Mouse (Mus musculus) heart, embryonic 12.5 days (tissue): Measurements from ENCODE around the gene Gpc1. TPM values are rescaled to one million over a fixed set of nuclear protein-coding genes. Genes with fewer than 3 reads are reported as not detected.

Experiments
- ATAC-seq: fragments of 200-750 bp; cut with Nextera tagmentation; 2 replicates; pipeline ENCODE4 v1.8.0; 2017; ENCODE audit warnings: moderate TSS enrichment, moderate library complexity; ENCODE audit not compliant: insufficient number of reproducible peaks, low FRiP score
- H3K27ac ChIP-seq: fragments of 300-500 bp; sonication (generic); 2 replicates; pipeline ENCODE4 v1.5.1; 2016; ENCODE audit warnings: mild to moderate bottlenecking, moderate library complexity; ENCODE audit not compliant: poor library complexity, severe bottlenecking
- H3K27me3 ChIP-seq: fragments of 300-500 bp; sonication (generic); replicated peaks from 2 replicates; pipeline ENCODE4 v1.6.1; 2016; ENCODE audit warnings: mild to moderate bottlenecking, moderate library complexity
- H3K36me3 ChIP-seq: fragments of 300-500 bp; sonication (generic); 2 replicates; pipeline ENCODE4 v1.6.1; 2016; ENCODE audit warnings: mild to moderate bottlenecking, moderate library complexity
- H3K4me1 ChIP-seq: fragments of 300-500 bp; sonication (generic); replicated peaks from 2 replicates; pipeline ENCODE4 v1.6.1; 2016; ENCODE audit warnings: mild to moderate bottlenecking
- H3K4me2 ChIP-seq: fragments of 300-500 bp; sonication (generic); 2 replicates; pipeline ENCODE4 v1.6.1; 2016; ENCODE audit warnings: mild to moderate bottlenecking, moderate library complexity
- H3K4me3 ChIP-seq: fragments of 300-500 bp; sonication (generic); 2 replicates; pipeline ENCODE4 v1.5.1; 2016; ENCODE audit warnings: mild to moderate bottlenecking
- H3K9ac ChIP-seq: fragments of 300-500 bp; sonication (generic); 2 replicates; pipeline ENCODE4 v1.6.1; 2016; ENCODE audit warnings: mild to moderate bottlenecking, moderate library complexity
- H3K9me3 ChIP-seq: fragments of 300-500 bp; sonication (generic); replicated peaks from 2 replicates; pipeline ENCODE4 v1.6.1; 2016; ENCODE audit warnings: mild to moderate bottlenecking, moderate library complexity
- WGBS: fragments of 180-500 bp; shearing (Covaris S2); methylation state at CpG from one replicate; pipeline ENCODE4 v1.1.7; 2016; 5-methylcytosine and 5-hydroxymethylcytosine counted together
- polyA plus RNA-seq: library from polyadenylated mRNA; unstranded; fragments of >200 nt; fragmentation: Nextera tagmentation; extraction: Ambion mirVana; gene quantifications from 2 replicates; pipeline ENCODE4 v1.2.1, GENCODE M21; 2016

Gene Gpc1
- polyA plus RNA-seq, 1 experiment from 2014 or later, result 70.3 TPM

DNA sequence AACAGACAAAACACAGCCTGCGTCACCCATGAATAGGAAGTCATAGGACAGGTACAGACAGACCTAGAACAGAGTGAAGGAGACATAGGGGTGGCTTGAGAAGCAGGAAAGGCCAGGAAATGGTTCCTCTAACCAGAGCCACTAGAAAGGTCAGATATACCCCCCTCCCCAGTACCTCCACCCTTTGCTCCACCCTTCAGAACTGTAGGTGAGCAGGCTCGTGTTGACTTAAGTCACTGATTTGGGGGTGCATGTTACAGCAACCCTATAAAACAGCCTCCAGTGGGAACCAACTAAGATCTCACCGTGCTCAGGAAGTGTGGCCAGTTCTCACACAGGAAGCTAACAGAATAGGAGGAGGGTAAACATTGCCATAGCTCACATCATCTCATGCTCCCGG is 28.1 kb upstream of the Gpc1 start:
- H3K27ac ChIP-seq, result no peak overlapping the region
- 73% methylated on average over 4 of the region's 4 CpGs for WGBS
- no peak overlapping the region for H3K9ac ChIP-seq
- no peaks in the 10 kb centered on the region for H3K36me3 ChIP-seq
- no peak overlapping the region for H3K4me2 ChIP-seq
- no peaks in the 10 kb centered on the region for H3K4me1 ChIP-seq
- no peak overlapping the region for H3K4me3 ChIP-seq
- ATAC-seq, result no peak
- no peaks in the 10 kb centered on the region for H3K9me3 ChIP-seq
- peaks cover 14% of the 10 kb centered on the region; the same call in 1 of the 2 replicates for H3K27me3 ChIP-seq

- Histone ChIP-seq H3K4me1 (no peaks in the 10 kb centered on the region), H3K9me3 (peaks cover 5% of the 10 kb centered on the region), H3K27ac (no peak overlapping the region), H3K4me3 (no peak overlapping the region), H3K9ac (no peak overlapping the region), H3K4me2 (no peak overlapping the region), H3K36me3 (no peaks in the 10 kb centered on the region), H3K27me3 (peaks cover 14% of the 10 kb centered on the region; the same call in 1 of the 2 replicates)
- no peak for ATAC-seq
- 58% methylated on average over 5 of the region's 5 CpGs for WGBS
These were observed 26.3 kb upstream of the Gpc1 start for GRCm38 (mm10) chr1:92805181-92805580.

GRCm38 (mm10) chr1:92805836-92806235 is 25.6 kb upstream of the Gpc1 start:
- H3K27me3 ChIP-seq, result peaks cover 12% of the 10 kb centered on the region; the same call in 1 of the 2 replicates
- H3K27ac ChIP-seq, result no peak overlapping the region
- no peak overlapping the region for H3K4me3 ChIP-seq
- no peak overlapping the region for H3K4me2 ChIP-seq
- no peak for ATAC-seq
- H3K9me3 ChIP-seq, result peaks cover 5% of the 10 kb centered on the region
- no peak overlapping the region for H3K9ac ChIP-seq
- H3K4me1 ChIP-seq, result no peaks in the 10 kb centered on the region
- WGBS, result 57% methylated on average over 2 of the region's 2 CpGs
- H3K36me3 ChIP-seq, result no peaks in the 10 kb centered on the region

GRCm38 (mm10) chr1:92806720-92807119 is 24.7 kb upstream of the Gpc1 start:
- Histone ChIP-seq H3K27me3 (0 out of 2 replicates have a peak, but pooled peaks cover 5% of the 10 kb centered on the region), H3K27ac (no peak overlapping the region), H3K9me3 (peaks cover 5% of the 10 kb centered on the region), H3K4me1 (no peaks in the 10 kb centered on the region), H3K4me2 (no peak overlapping the region), H3K4me3 (no peak overlapping the region), H3K36me3 (no peaks in the 10 kb centered on the region), H3K9ac (no peak overlapping the region)
- 73% methylated on average over 3 of the region's 3 CpGs for WGBS
- no peak for ATAC-seq

DNA sequence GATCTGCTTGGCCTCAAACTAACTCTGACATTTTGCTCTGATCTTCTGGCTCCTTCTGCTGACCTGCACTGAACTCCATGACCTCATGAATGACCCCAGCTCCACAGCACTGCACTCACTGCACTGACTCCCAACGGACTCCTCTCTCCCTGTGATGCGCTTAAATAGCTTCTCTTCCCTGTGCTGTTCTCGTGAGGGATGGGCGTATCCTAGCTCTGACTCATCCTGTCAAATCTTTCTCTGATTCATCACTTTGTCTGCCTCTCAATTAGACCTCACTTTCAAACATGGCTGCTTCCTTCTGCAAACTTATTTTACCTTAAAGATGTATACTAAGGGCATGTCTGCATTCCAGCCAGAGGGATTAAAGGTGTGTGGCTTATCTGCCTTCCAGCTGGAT is 21.8 kb upstream of the Gpc1 start:
- Histone ChIP-seq H3K27me3 (0 out of 2 replicates have a peak, but pooled peaks cover 10% of the 10 kb centered on the region), H3K9ac (no peak overlapping the region), H3K4me2 (no peak overlapping the region), H3K4me1 (no peaks in the 10 kb centered on the region), H3K9me3 (peaks cover 5% of the 10 kb centered on the region), H3K36me3 (no peaks in the 10 kb centered on the region), H3K4me3 (no peak overlapping the region), H3K27ac (no peak overlapping the region)
- 71% methylated on average over 4 of the region's 4 CpGs for WGBS
- ATAC-seq, result no peak

DNA sequence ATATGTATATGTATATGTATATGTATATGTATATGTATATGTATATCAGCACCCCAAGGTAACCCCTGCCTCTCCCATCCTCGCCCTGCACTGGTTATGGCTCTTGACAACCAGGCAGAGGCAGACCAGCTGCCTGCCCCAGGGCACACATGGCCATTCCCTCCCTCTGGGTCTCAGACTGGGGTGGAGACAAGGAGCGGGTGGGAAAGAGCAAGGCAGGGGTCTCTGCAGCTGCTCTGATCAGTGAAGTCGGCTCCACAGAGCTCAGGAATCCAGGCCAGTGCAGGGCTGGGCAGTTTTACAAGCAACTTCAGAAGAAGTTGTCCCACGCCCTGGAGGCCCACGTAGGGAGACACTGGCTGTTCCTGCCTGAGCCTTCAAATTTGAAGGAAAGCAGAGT is 17.1 kb upstream of the Gpc1 start:
- Histone ChIP-seq H3K9ac (no peak overlapping the region), H3K27ac (no peak overlapping the region), H3K4me1 (no peaks in the 10 kb centered on the region), H3K36me3 (no peaks in the 10 kb centered on the region), H3K9me3 (peaks cover 4% of the 10 kb centered on the region), H3K4me2 (no peak overlapping the region), H3K4me3 (no peak overlapping the region), H3K27me3 (0 out of 2 replicates have a peak, but pooled peaks cover 5% of the 10 kb centered on the region)
- WGBS, result 50% methylated on average over 5 of the region's 5 CpGs
- no peak for ATAC-seq

DNA sequence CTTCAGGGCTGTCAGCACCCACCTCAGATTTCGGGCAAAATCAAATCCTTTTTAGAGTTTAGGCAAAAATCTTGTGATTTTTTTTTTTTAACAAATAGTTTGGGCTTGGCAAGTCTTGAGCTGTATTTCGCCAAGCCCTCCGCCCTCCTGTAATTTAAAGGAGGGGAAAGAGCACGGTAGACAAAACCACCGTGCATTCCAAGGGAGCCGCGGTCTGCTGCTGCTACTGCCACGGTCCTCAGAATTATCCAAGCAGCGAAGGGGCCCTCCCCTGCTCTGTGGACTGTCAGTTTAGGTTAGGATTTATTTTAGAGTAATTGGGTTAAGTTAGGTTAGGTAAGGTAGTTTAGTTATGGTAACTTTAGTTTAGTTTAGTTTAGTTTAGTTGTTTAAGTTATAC is 16.3 kb upstream of the Gpc1 start:
- WGBS, result 78% methylated on average over 9 of the region's 9 CpGs

DNA sequence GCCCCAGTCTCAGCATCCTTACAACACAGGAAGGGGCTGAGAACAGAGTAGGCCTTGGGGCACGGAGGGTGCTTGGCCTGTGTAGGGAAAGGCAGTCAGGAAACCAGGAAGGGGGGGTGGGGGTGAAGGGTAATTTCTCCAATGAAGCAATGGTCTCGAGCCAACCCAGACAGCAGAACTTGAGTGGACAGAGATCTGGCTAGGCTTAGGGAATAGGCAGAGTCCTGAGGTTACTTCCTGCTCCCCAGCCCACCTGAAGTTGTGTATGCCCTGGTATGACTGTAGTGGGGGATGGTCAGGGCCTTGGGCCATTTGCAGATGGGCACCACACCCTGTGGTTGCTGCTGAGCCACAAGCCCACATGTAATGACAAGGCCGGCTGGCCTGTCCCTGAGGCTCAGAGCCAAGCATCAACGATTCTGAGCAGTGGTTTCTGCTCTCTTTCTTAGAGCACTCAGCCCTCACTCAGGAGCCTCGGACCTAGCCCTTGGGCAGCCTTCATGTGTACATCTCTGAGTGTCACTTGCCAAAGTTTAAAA is 15.6 kb upstream of the Gpc1 start:
- WGBS, result 81% methylated on average over 5 of the region's 5 CpGs
- H3K36me3 ChIP-seq, result no peaks in the 10 kb centered on the region
- no peaks in the 10 kb centered on the region for H3K9me3 ChIP-seq
- H3K27me3 ChIP-seq, result 0 out of 2 replicates have a peak, but pooled peaks cover 5% of the 10 kb centered on the region
- H3K4me1 ChIP-seq, result no peaks in the 10 kb centered on the region
- no peak for ATAC-seq
- H3K27ac ChIP-seq, result no peak overlapping the region
- H3K9ac ChIP-seq, result no peak overlapping the region
- no peak overlapping the region for H3K4me2 ChIP-seq
- no peak overlapping the region for H3K4me3 ChIP-seq

More for the DNA sequence above, 16.3 kb upstream of the Gpc1 start:
- no peaks in the 10 kb centered on the region for H3K9me3 ChIP-seq
- H3K9ac ChIP-seq, result no peak overlapping the region
- H3K4me3 ChIP-seq, result no peak overlapping the region
- 0 out of 2 replicates have a peak, but pooled peaks cover 5% of the 10 kb centered on the region for H3K27me3 ChIP-seq
- ATAC-seq, result no peak
- no peak overlapping the region for H3K4me2 ChIP-seq
- no peaks in the 10 kb centered on the region for H3K36me3 ChIP-seq
- H3K27ac ChIP-seq, result no peak overlapping the region
- no peaks in the 10 kb centered on the region for H3K4me1 ChIP-seq

DNA sequence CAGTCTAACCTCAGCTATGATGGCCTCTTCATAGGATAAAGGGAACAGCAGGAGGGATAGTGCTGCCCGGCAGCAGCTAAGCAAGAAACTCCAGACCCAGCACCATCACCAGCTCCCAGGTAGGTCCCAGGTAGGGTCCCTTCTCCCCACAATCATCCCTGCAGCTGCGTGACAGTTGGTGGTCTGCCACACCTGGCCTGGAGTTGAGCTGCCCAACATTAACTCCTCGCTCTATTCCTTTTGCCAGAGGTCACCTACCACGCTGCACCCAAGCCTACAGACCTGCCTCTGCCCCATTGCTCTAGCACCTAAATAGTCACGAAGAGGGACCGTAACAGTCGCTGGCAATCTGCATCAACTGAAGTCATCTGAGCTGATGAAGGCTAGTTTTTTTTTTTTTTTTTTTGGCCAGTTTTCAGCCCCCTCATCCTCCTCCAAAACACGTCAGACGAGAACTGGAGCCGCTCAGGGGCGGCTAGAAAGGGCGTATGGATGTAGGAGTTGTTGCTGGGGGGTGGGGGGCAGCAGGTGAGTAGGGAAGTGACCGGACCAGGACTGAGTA is 738 bp upstream of the Gpc1 start:
- H3K27ac ChIP-seq, result no peak overlapping the region
- peaks cover 6% of the 10 kb centered on the region; the same call in 1 of the 2 replicates for H3K36me3 ChIP-seq
- peak overlapping the region; percentile 61 for H3K4me3 ChIP-seq
- 9% methylated on average over 13 of the region's 13 CpGs for WGBS
- H3K9me3 ChIP-seq, result no peaks in the 10 kb centered on the region
- peak overlapping the region; percentile 85 for H3K4me2 ChIP-seq
- no peak overlapping the region for H3K9ac ChIP-seq
- no peak for ATAC-seq
- peaks cover 72% of the 10 kb centered on the region for H3K27me3 ChIP-seq
- peaks cover 22% of the 10 kb centered on the region for H3K4me1 ChIP-seq

DNA sequence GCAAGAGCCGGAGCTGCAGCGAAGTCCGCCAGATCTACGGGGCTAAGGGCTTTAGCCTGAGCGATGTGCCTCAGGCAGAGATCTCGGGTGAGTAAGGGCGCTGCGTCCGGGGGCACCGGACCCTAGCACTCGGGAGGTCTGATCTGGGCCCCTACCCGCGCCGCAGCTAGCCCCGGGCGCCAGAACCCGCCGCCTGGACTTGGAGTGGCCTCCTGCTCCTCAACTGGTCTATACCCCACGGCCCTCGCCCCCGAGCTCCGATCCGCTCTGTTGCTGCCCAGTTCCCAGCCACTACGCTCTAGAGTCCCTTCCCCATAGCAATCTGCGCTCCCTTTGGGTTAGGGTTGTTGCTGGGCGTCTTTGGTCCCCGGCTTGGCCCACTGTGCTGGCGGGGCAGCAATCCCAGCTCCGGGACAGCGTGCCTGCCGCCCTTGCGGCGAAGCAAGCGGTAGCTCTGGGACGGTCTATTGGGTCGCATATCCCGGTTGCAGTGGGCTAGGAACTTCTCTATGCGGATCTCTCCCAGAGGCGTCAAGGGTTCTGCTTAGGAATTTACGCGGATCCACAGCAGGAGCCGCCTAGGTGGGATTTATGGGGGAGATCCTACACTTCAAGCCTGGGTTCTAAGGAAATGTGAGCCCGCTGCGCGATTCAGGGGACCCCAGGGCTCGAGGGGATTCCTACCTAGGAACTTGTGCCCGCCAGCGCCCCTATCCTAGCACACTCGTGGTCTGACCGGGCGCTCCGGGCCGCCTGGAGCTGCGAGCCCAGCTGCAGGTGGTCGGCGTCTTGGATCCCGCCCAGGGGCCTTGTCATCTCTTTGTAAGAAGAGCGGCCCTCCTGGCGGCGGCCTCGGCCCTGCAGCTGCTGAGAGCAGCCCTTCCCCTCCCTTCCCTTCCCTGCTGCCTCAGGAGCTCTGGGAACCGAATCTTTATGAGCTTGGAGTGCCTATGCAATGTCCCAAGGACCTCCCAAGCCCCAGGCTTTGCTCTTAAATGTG is 866 bp downstream of the Gpc1 start:
- H3K9ac ChIP-seq, result peak overlapping the region; percentile 83
- under 1% methylated on average over 62 of the region's 62 CpGs for WGBS
- no peaks in the 10 kb centered on the region for H3K9me3 ChIP-seq
- H3K27ac ChIP-seq, result peak overlapping the region; percentile 72
- peaks cover 6% of the 10 kb centered on the region; the same call in 1 of the 2 replicates for H3K36me3 ChIP-seq
- peak overlapping the region; percentile 85 for H3K4me2 ChIP-seq
- peaks cover 22% of the 10 kb centered on the region for H3K4me1 ChIP-seq
- ATAC-seq, result 0 out of 2 replicates have a peak, but pooled peaks have one; percentile 22
- H3K27me3 ChIP-seq, result peaks cover 71% of the 10 kb centered on the region
- H3K4me3 ChIP-seq, result peak overlapping the region; percentile 61
